Mouse (Mus musculus) right cerebral cortex, postnatal 25 days (tissue): ENCODE data around the gene Slc27a2.
"Not testable (repeated sequence)": the region's sequence is repeated elsewhere in the genome, so short reads cannot be mapped to it uniquely, and the experiment has no call there.

Source experiments
- DNase-seq: peaks from one replicate; pipeline ENCODE4 v3.0.0; 2022

Slc27a2 gene

DNA sequence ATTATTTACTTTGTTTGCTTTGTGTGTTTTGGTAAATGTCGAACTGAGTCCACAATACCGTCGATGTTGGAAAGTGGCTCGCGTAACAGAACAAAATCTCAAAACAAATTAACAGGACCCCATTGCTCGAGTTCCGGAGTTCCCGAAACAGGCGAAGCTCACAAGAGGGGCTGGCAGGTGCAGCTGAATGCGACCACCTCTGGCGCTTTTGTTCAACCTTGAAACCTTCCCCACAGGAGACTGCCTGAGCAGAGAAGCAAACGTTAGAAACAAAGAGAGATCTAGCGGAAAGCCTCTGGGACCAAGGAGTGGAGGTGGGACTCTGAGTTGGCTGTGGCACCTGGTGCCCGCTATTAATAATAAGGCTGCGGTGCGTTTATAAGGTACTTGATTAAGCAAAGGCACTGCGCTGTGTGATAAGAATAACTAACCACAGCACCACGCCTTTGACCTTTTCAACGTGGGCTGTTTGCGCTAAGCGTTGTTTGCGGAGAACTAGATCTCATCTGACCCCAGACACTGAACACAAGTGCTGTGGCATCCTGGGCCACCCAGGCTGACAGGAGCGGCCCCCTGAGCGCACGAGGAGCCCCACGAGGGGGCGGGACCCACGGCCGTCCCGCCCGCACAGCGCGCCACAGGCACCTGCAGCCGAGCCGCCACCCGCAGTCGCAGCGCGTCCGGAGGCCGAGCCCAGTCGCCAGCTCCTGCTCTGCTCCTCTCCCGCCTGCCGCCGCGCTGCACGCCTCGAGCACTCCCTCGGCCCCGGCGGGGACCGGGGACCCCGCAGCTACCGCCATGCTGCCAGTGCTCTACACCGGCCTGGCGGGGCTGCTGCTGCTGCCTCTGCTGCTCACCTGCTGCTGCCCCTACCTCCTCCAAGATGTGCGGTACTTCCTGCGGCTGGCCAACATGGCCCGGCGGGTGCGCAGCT, at the start of gene Slc27a2:
Gene Slc27a2 (plus strand): TSS at position 51 of the 934 bp plus-strand sequence.
- peak; percentile 50 for DNase-seq

GRCm38 (mm10) chr2:126505156-126505555, 47.1 kb upstream of the Slc27a2 start:
- no peak for DNase-seq

- DNase-seq, result no peak
Measured at GRCm38 (mm10) chr2:126507477-126507876, 44.7 kb upstream of the Slc27a2 start.

- no peak for DNase-seq
Measured at GRCm38 (mm10) chr2:126508228-126508627, 44.0 kb upstream of the Slc27a2 start.

GRCm38 (mm10) chr2:126515069-126515826, 37.0 kb upstream of the Slc27a2 start:
- DNase-seq, result no peak

DNA sequence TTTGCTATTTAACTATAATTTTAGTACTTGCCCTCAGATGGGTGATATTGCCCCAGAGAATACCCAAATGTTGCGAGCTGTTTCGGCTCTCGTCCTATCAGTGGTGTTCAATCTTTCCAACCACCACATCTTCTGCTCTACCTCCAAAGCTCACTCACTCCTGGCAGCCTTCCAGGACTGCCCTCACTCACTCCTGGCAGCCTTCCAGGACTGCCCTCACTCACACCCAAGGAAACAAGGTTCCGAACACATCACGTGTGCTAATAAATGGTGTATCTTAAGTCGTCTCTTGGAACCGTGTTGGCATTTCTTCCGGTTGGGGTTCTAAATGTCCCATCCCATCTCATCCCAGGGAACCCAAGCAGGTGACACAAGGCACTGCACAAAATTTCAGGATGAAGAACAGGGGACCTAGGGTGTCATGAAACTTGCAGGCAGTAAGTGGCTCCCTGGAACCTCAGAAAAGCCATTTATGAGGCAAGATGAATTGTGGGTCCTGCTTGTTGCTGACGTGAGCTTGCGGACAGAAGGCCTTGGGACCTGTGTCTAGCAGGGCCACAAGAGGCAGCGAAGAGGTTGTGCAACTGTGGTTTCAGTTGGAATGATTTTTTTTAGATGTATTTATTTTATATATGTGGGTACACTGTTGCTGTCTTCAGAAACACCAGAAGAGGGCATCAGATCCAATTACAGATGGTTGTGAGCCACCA, 32.2 kb upstream of the Slc27a2 start:
- no peak for DNase-seq

GRCm38 (mm10) chr2:126520828-126521227, 31.4 kb upstream of the Slc27a2 start:
- no peak for DNase-seq

- DNase-seq, result no peak
Measured at GRCm38 (mm10) chr2:126521471-126521870, 30.7 kb upstream of the Slc27a2 start.

DNA sequence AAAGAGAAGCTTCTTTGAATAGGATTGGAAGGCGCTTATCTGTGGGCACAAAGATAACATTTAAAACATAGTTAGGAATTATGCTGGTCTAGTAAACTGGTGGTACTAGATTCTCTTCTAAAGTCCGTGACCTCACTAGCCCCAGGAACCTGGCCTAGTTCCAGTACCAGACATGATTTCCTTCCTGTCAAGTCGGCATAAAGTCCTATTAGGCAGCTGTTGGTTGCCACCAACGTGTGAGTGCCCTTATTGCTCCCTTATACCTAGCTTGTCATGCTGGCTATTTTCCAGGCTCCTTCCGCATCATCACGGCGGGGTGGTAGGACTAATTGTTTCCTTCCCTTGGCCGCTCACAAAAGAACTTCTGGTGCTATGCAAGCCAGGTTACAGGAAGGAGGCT, 30.2 kb upstream of the Slc27a2 start:
- no peak for DNase-seq

DNA sequence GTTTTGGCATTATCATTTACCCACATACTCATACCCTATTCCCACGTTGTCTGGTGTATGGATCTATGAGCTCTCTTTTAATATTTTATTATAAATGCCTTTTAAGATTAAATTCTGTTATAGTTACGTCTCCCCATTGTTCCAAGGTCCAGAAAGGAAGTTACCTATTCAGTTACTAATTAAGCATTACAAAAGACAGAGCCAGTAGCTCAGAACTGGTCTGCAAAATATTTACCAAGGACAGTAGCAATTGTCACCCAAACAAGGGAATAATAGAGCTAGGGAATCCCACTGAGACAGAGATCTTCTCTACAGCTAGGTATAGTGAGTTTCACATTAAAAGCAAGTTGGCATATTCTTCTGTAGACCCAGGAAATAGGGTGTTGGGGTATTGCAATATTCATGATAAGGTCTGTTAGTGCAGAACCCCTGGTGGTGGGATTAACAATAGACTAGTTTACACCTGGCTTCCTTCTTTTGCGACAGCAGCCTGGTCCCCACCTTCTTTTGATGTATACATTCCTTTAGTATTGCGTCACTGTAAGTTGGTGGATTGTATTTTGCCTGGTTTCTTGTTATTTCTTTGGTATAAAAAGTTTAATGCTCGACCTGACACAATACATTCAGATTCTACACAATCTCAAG, 29.0 kb upstream of the Slc27a2 start:
- not testable (repeated sequence) for DNase-seq

DNA sequence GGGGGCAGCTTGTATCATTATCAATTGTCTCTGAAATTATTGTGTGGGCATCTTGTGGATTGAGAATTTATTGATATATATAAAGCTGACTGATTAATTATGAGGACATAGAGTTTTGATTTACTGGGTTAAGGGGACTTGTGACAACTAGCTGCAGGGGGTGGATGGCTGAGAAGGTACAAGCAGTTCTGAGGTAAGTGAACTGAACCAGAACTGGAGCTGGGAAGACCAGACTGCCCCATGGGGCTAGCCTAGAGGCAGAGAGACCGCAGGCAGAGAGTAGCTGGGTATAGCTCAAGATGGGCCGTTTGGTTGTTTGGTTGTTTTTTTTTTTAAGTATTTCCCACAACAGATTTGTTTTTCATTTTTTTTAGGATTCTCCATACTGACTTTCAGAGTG, 27.9 kb upstream of the Slc27a2 start:
- DNase-seq, result no peak

GRCm38 (mm10) chr2:126527461-126527860, 24.7 kb upstream of the Slc27a2 start:
- DNase-seq, result no peak

DNA sequence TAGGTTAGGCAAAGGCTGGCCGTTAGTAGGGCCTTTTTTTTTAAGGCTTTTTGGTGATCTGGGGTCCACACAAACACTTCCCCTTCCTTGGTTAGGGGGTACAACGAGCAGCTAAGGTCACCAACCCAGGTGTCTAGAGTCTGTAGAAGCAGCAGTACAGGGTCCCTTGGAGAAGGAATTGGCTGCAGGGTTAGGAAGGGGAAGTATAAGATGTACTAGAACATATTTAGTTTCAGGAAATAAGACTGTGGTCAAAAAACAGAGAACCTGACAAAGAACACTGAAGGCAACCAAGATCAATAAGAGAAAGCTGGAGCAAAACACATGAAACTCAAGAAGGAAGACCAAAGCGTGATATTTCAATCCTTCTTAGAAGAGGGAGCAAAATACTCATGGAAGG, 21.6 kb upstream of the Slc27a2 start:
- no peak for DNase-seq

GRCm38 (mm10) chr2:126537654-126538053, 14.6 kb upstream of the Slc27a2 start:
- DNase-seq, result no peak

DNA sequence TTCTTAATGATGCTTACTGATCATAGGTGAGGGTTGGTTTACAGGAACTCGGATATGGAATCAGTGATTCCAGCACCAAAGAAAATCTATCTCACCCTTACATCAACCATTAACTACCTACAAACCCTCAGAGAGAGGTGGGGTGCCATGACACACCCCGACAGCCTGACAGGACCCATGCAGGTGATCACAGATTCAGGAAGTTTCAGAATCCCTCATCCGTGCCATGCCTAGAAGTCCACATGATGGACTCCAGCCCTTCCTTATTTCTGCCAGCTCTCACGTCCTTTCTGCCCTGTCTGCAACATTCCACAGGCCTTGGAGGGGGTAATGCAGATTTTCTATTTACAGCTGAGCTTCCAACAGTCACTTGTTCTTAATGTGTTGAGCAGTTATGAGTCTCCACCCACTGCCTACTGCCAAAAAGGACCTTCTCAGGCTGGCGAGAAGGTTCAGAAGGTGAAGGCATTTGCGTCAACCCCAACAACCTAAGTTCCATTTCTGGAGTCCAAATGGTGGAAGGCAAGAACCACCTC, 11.7 kb upstream of the Slc27a2 start:
- no peak for DNase-seq

GRCm38 (mm10) chr2:126542211-126542610, 10.0 kb upstream of the Slc27a2 start:
- no peak for DNase-seq

DNA sequence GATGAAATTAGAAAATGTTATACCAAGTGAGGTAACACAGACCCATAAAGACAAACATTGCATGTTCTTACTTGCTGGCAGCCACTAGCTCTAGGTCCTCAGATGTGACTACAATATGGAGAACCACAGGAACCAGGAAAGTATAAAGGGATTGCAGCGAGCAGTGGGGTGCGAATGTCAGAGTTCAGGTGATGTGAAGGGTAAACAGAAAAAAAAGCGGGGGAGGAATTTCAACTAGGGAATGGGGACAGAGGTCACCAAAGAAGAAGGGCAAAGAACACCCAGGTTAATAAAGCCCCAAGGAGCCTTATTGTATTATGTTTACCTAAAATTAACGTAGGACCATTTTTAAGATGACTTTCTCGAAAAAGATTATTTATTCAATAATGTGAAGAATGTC, 6.9 kb upstream of the Slc27a2 start:
- no peak for DNase-seq

DNA sequence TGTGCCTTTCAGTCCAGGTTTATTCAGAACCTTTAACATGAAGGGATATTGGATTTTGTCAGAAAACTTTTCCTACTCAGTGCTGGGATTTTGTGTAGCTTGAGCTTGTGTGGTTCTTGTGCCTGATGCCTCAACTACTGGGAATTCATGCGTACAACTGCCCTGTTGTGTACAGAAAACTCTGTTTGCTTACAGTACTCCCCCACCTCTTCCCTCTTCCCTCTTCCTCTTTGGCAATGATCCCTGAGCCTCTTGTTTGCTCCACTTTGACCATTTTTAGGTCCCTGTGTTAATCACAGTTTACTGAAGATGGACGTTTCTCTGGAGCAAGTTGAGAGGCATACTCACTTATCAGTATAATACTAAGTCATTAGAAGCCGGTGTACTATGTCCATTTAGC, 5.8 kb upstream of the Slc27a2 start:
- no peak for DNase-seq

- DNase-seq, result no peak
Measured at GRCm38 (mm10) chr2:126549681-126550080, 2.5 kb upstream of the Slc27a2 start.

- no peak for DNase-seq
Measured at GRCm38 (mm10) chr2:126551244-126551890, 840 bp upstream of the Slc27a2 start.

DNA sequence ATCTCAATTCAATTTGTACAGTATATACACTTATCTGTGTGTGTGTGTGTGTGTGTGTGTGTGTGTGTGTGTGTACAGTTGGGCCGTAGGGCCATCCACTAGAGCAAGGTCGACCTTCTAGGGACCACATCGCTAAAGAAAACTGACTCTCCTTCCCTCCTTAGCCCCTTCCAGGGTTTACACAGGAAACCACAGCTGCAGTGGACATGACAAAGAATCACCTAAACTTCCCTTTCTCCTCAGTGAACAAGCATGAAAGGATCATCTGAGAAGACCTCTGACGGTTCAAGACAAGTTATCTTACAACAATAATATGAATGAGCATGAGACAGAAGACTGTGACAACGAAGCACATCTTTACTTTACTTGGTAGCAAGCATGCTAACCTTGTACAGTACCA, 311 bp upstream of the Slc27a2 start:
- DNase-seq, result no peak

- no peak for DNase-seq
Measured at GRCm38 (mm10) chr2:126553291-126553639, 1.1 kb downstream of the Slc27a2 start.
